Mouse (Mus musculus): ENCODE measurements around the gene Nudt22. TPM values are rescaled to one million over a fixed set of nuclear protein-coding genes. Genes with fewer than 3 reads are reported as not detected.

Nudt22 gene
- polyA plus RNA-seq, 1 experiment, result 58.3 TPM

DNA sequence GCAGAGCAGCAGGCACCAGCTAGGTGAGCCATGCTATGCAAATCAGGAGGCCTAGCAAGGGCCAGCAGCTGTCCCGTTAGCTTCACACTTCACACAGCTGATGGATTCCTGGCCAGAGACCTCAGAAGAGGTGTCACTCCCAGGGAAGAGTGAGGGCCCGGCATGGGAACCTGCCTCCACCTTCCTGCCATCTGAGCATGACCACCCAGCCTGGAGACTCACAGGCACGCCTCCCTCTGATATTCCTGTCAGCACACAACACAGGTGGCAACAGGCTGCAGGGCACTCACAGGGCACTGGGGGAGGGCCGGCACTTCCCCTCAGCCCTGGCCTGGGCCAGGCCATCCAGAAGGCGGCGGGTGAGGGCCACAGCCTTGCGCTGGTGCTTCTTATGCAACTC is 40.5 kb downstream of the Nudt22 start:
- Histone ChIP-seq H3K4me1 (ENCODE audit: control insufficient read depth, insufficient read depth, low read length) (peaks cover 10% of the 10 kb centered on the region; the same call in 1 of the 2 replicates), H3K27ac (ENCODE audit: insufficient read depth, low read depth, low read length) (no peak overlapping the region), H3K36me3 (ENCODE audit: control insufficient read depth, insufficient read depth, low read length) (no peaks in the 10 kb centered on the region), H3K4me3 (ENCODE audit: insufficient read depth, low read depth, low read length) (no peak overlapping the region), H3K27me3 (replicated peaks; ENCODE audit: control insufficient read depth, insufficient read depth, low read length) (no peaks in the 10 kb centered on the region)
- TF ChIP-seq POLR2A (IDR thresholded peaks at IDR 0.05; ENCODE audit: low read depth, low read length), result no peak
- no peak for TF ChIP-seq CTCF (conservative IDR thresholded peaks at IDR 0.05; ENCODE audit: insufficient read depth, insufficient read length, low read depth, low read length)
- DNase-seq, result no peak
- WGBS, result 88% methylated on average over 7 of the region's 7 CpGs

- 26% methylated on average over 9 of the region's 9 CpGs for WGBS
- H3K27me3 ChIP-seq (replicated peaks; ENCODE audit: control insufficient read depth, insufficient read depth, low read length), result no peaks in the 10 kb centered on the region
- TF ChIP-seq POLR2A (IDR thresholded peaks at IDR 0.05; ENCODE audit: low read depth, low read length) (no peak), CTCF (conservative IDR thresholded peaks at IDR 0.05; ENCODE audit: insufficient read depth, insufficient read length, low read depth, low read length) (peak; percentile 61)
- H3K36me3 ChIP-seq (ENCODE audit: control insufficient read depth, insufficient read depth, low read length), result no peaks in the 10 kb centered on the region
- peak; percentile 74 for DNase-seq
- no peak overlapping the region for H3K27ac ChIP-seq (ENCODE audit: insufficient read depth, low read depth, low read length)
- H3K4me1 ChIP-seq (ENCODE audit: control insufficient read depth, insufficient read depth, low read length), result peaks cover 14% of the 10 kb centered on the region; the same call in 1 of the 2 replicates
- no peak overlapping the region for H3K4me3 ChIP-seq (ENCODE audit: insufficient read depth, low read depth, low read length)
Measured at GRCm38 (mm10) chr19:6954046-6954445, 41.9 kb downstream of the Nudt22 start.

- Histone ChIP-seq H3K4me3 (ENCODE audit: insufficient read depth, low read depth, low read length) (peak overlapping the region; percentile 91), H3K4me1 (ENCODE audit: control insufficient read depth, insufficient read depth, low read length) (peaks cover 14% of the 10 kb centered on the region; the same call in 1 of the 2 replicates), H3K27me3 (replicated peaks; ENCODE audit: control insufficient read depth, insufficient read depth, low read length) (no peaks in the 10 kb centered on the region), H3K27ac (ENCODE audit: insufficient read depth, low read depth, low read length) (peak overlapping the region; percentile 93), H3K36me3 (ENCODE audit: control insufficient read depth, insufficient read depth, low read length) (no peaks in the 10 kb centered on the region)
- TF ChIP-seq POLR2A (IDR thresholded peaks at IDR 0.05; ENCODE audit: low read depth, low read length) (no peak), CTCF (conservative IDR thresholded peaks at IDR 0.05; ENCODE audit: insufficient read depth, insufficient read length, low read depth, low read length) (no peak)
- WGBS, result 27% methylated on average over 3 of the region's 3 CpGs
- DNase-seq, result peak; percentile 83
Measured at GRCm38 (mm10) chr19:6952712-6953037, 43.2 kb downstream of the Nudt22 start.

DNA sequence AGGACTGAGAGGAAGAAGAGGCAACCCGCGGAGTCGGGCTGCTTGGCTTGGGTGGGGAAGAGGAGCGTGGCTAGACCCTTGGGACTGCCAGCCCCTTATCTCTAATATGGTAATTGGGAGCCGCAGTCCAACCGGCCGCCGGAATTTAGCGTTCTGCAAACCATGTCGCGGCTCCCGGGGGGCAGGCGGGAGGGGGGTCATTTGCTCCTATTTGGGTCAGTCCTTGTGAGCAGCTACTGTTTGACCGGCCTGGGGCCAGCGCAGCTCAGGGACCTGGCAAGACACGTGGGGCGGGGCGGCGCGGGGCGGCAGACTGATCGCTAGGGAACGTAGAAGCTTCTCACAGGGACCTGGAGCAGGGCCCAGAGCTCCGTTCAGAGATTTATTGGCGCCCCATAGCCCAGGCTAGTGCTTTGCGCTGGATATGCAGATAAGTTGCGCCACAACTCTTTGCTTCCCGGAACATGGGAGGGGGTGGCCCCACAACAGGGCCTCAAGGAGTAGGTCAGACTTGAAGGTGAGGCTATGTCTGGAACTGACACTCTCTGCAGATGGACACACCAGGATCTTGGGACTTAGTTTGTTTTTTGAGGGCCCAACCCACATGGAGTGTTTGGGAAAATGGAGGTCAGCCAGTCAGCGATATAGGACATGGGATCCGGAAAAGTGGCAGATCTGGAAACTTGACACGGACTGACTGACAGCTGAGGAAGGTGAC is 43.8 kb downstream of the Nudt22 start:
- H3K27ac ChIP-seq (ENCODE audit: insufficient read depth, low read depth, low read length), result peak overlapping the region; percentile 93
- no peaks in the 10 kb centered on the region for H3K27me3 ChIP-seq (replicated peaks; ENCODE audit: control insufficient read depth, insufficient read depth, low read length)
- H3K4me1 ChIP-seq (ENCODE audit: control insufficient read depth, insufficient read depth, low read length), result peaks cover 14% of the 10 kb centered on the region; the same call in 1 of the 2 replicates
- peak; percentile 93 for DNase-seq
- peak overlapping the region; percentile 91 for H3K4me3 ChIP-seq (ENCODE audit: insufficient read depth, low read depth, low read length)
- no peak for TF ChIP-seq POLR2A (IDR thresholded peaks at IDR 0.05; ENCODE audit: low read depth, low read length)
- no peak for TF ChIP-seq CTCF (conservative IDR thresholded peaks at IDR 0.05; ENCODE audit: insufficient read depth, insufficient read length, low read depth, low read length)
- WGBS, result 2% methylated on average over 31 of the region's 31 CpGs
- H3K36me3 ChIP-seq (ENCODE audit: control insufficient read depth, insufficient read depth, low read length), result no peaks in the 10 kb centered on the region

- under 1% methylated on average over 35 of the region's 35 CpGs for WGBS
- peak; percentile 98 for DNase-seq
- Histone ChIP-seq H3K27me3 (replicated peaks; ENCODE audit: control insufficient read depth, insufficient read depth, low read length) (no peaks in the 10 kb centered on the region), H3K27ac (ENCODE audit: insufficient read depth, low read depth, low read length) (peak overlapping the region; percentile 95), H3K4me3 (ENCODE audit: insufficient read depth, low read depth, low read length) (peak overlapping the region; percentile 91), H3K36me3 (ENCODE audit: control insufficient read depth, insufficient read depth, low read length) (no peaks in the 10 kb centered on the region), H3K4me1 (ENCODE audit: control insufficient read depth, insufficient read depth, low read length) (peaks cover 14% of the 10 kb centered on the region; the same call in 1 of the 2 replicates)
- TF ChIP-seq CTCF (conservative IDR thresholded peaks at IDR 0.05; ENCODE audit: insufficient read depth, insufficient read length, low read depth, low read length), result no peak
- TF ChIP-seq POLR2A (IDR thresholded peaks at IDR 0.05; ENCODE audit: low read depth, low read length), result peak; percentile 54
Measured at GRCm38 (mm10) chr19:6951381-6951968, 44.4 kb downstream of the Nudt22 start.

- TF ChIP-seq POLR2A (IDR thresholded peaks at IDR 0.05; ENCODE audit: low read depth, low read length) (peak; percentile 73), CTCF (conservative IDR thresholded peaks at IDR 0.05; ENCODE audit: insufficient read depth, insufficient read length, low read depth, low read length) (0 out of 2 replicates have a peak, but pooled peaks have one; percentile 1)
- peaks cover 14% of the 10 kb centered on the region; the same call in 1 of the 2 replicates for H3K4me1 ChIP-seq (ENCODE audit: control insufficient read depth, insufficient read depth, low read length)
- H3K4me3 ChIP-seq (ENCODE audit: insufficient read depth, low read depth, low read length), result peak overlapping the region; percentile 91
- under 1% methylated on average over 28 of the region's 28 CpGs for WGBS
- peak; percentile 80 for DNase-seq
- no peaks in the 10 kb centered on the region for H3K27me3 ChIP-seq (replicated peaks; ENCODE audit: control insufficient read depth, insufficient read depth, low read length)
- no peaks in the 10 kb centered on the region for H3K36me3 ChIP-seq (ENCODE audit: control insufficient read depth, insufficient read depth, low read length)
- H3K27ac ChIP-seq (ENCODE audit: insufficient read depth, low read depth, low read length), result peak overlapping the region; percentile 95
Measured at GRCm38 (mm10) chr19:6950613-6951153, 45.2 kb downstream of the Nudt22 start.

DNA sequence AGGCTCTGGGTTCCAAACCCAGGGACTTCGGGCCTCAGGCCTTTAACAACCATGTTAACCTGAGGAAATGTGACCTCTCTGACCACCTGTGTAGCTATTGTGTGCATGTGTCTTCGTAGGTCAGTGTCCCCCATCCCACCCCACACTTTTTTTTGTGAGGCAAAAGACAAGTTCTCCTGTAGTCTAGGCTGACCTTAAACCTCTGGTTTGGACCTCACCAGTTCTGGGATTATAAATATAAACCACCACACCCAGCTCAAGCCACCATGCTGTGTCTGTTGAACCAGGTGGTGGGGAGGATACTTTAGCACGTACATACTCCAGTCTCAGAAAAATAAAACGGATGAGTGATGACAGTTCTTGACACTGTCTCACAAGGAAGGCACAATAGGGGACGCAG is 46.0 kb downstream of the Nudt22 start:
- Histone ChIP-seq H3K4me1 (ENCODE audit: control insufficient read depth, insufficient read depth, low read length) (peaks cover 14% of the 10 kb centered on the region; the same call in 1 of the 2 replicates), H3K4me3 (ENCODE audit: insufficient read depth, low read depth, low read length) (no peak overlapping the region), H3K27ac (ENCODE audit: insufficient read depth, low read depth, low read length) (no peak overlapping the region), H3K36me3 (ENCODE audit: control insufficient read depth, insufficient read depth, low read length) (no peaks in the 10 kb centered on the region), H3K27me3 (replicated peaks; ENCODE audit: control insufficient read depth, insufficient read depth, low read length) (no peaks in the 10 kb centered on the region)
- DNase-seq, result no peak
- whole genome bisulfite sequencing, result 50% methylated on average over 5 of the region's 5 CpGs
- TF ChIP-seq CTCF (conservative IDR thresholded peaks at IDR 0.05; ENCODE audit: insufficient read depth, insufficient read length, low read depth, low read length) (no peak), POLR2A (IDR thresholded peaks at IDR 0.05; ENCODE audit: low read depth, low read length) (no peak)
